Mouse (Mus musculus) skeletal muscle tissue, adult 2 months (tissue): Measurements from ENCODE around the gene Nmral1.
"Not testable (repeated sequence)": the region's sequence is repeated elsewhere in the genome, so short reads cannot be mapped to it uniquely, and the experiment has no call there.

Experiments
- DNase-seq: peaks from one replicate; pipeline ENCODE4 v3.0.0-alpha.2; 2012; ENCODE audit warnings: low read depth, low spot score

The Nmral1 gene

DNA sequence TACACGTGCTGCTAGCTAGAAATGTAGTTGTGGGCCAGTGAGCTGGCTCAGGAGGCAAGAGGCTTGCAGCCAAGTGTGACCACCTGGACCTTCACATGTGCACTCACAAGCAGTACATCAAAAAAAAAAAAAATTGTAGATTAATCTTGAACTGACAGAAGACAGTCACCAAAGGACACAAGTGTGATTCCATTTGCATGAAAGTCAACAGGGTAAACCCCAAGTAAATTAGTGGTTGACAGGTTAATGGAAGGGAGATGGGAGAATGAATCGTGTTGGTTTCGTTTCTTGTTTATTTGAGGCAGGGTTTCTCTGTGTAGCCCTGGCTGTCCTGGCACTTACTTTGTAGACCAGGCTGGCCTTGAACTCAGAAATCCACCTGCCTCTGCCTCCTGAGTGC lies 1.3 kb downstream of the Nmral1 start:
- no peak for DNase-seq

DNA sequence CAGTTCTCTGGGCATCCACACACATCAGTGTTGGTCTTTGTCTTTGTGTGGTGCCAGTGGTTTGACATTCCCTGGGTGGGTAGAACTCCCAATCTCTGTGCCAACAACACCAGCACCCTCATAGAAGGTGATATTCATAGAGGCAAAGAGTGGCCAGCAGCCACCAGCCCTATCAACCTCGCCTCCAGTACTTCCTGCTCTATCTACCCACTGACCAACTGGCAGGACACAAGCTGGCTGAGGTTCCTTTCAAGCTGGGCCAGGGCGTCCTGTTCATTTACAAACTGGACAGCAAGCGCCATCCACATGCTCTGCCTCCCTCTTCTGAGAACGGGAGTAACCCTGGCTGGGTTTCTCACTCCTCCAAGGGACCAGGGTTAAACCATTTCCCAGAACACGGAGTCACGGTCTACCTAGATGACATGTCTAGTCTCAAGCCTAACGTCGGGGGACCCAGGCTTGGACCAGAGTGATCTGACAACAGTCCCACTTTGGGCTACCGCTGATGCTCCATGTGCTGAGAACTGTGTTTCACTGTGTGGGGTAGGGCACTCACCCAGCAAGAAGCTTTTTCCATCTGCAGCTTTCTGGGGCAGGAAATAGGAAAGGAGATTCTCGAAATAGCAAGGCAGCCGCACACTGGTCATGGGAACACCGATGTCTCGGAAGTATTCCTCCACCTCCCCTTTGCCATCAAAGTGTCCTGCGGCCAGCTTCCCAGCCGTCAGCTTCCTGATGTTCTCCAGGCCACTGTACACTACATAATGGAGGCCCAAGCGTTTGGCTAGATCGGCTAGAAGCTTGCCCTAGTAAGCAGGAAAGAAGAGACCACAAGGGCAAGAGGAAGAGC lies 5.1 kb downstream of the Nmral1 start:
- DNase-seq: no peak

DNA sequence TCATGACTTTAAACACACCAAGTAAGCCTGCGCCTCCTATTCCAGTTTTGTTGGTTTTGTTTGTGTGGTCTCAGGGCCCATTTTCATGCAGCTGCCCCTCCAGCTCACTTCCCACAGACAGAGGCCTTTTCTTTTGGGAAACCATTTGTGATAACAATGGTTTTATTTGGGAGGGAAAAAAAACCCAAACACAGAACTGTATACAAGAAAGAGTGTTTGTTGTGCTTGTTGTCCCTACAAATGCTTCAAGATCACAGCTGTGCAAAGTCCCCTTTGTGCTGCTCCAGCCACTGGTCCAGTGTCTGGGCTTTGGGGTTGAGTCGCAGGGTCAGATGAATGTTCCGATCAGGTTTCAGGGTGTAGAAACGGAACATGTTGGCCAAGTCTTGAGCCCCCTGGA lies 8.0 kb downstream of the Nmral1 start:
- no peak for DNase-seq

- no peak for DNase-seq
Measured at GRCm38 (mm10) chr16:4705541-4705940, 13.6 kb downstream of the Nmral1 start.

DNA sequence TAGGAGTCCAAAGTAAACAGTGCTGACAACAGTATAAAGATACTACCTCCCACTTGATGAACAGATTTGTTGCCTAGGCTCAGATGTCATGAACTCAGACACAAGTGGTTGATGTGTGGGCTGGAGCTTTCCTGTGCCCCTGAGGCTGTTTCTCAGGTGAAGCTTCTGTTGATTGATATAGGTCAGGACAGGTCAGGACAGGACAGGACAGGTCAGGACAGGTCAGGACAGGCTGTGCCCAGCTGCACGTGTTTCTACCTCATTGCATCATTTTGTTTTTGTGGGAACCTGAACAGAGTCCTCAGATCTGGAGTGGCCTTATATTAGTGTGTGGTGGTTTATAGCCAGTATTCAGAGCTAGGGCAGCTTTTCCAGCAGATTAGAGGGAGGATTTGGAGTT lies 16.5 kb downstream of the Nmral1 start:
- no peak for DNase-seq

DNA sequence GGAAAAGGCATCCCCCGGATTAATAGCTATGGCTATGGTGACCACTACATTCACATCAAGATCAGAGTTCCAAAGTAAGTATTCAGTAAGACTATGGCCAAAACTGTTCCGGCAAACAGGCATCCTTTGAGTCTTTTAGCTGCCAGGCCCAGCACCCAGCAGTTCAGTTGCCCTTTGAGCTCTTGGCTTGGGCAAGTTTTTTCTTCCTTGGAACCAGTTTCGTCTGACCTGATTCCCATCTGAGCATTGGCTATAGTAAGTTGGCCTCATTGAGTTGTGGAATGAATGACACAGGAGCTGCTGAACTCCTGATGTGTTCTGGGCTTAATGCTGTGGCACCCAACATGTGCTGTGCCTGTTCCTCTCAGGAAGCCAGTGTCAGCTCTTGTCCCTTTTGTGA lies 17.9 kb downstream of the Nmral1 start:
- no peak for DNase-seq

DNA sequence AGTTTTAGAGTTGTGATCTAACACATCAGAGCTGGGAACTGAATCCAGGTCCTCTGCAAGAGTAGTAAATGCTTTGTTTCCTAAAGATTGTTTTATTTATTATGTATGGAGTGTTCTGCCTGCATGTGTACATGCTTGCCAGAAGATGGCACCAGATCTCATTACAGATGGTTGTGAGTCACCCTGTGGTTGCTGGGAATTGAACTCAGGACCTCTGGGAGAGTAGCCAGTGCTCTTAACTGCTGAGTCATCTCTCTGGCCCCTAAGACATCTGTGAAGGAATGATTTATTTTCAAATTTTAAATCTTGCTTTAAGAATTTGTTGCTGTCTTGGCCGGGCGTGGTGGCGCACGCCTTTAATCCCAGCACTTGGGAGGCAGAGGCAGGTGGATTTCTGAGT lies 29.8 kb downstream of the Nmral1 start:
- not testable (repeated sequence) for DNase-seq

DNA sequence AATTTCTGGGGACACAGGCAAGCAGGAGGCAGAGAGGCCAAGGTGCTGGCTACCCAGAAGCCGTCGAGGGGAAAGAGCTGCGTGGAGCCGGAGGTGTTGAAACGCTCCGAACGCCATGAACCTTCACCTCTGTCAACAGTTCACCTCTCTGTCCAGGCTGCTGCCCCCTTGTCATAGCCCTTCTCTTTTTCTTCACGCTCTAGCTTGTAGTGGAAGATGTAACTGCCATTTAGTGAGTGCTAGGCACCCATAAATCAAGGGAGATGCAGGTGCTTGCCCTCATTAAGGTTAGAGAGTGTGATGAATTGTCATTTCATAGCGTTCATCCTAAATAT lies 34.7 kb downstream of the Nmral1 start:
- DNase-seq: no peak

DNA sequence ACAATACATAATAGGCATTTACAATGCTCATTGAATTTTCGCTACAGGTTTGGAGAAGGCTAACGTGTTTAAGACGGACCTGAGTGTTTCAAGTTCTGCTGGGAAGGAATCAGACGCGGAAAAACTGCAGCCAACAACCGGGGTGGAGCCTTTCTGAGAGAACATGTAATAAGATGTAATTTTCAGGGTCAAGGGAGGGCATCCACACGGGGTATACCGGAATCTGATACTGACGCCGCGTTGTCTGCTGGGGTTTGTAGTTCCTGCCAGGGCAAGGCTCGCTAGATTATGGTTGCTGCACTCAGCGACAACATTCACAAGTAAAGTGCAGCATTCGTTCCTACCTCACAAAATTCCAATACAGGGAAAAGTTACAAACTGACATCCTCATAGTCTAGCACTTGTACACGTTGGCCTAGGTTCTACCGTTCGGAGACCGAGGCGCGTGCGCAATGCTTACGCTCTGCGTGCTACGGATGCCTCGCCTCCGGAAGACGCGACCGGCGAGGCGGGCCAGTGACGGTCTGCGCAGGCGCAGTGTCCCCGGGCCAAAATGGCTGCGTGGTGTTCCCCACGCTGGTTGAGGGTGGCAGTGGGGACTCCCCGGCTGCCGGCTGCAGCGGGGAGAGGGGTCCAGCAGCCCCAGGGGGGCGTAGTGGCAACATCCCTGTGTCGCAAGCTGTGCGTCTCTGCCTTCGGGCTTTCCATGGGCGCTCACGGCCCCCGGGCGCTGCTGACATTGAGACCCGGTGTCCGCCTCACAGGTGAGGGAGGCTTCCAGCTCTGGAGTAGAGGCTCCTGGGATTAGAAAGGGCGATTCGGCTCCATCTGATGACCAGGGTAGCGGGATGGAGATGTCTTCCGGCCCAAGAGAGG lies 35.3 kb downstream of the Nmral1 start:
- DNase-seq: peak; percentile 94

DNA sequence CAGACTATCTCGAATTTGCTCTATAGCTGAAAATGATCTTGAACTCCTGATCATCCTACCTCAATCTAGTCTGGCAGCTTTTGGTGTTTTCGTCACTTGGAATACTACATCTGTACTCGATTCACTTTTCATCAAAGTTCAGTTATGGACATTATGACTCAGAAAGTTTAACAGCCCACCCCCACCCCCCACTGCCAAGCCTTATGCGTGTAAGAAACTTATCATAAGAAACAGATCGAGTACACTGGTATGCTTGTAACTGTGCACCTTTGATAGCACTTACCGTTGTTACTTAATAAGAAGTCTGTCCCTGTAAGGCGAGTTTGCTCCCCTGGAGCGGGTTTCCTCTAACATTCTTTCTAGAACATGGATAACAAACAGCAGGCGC lies 36.0 kb downstream of the Nmral1 start:
- no peak for DNase-seq

- DNase-seq: no peak
Measured at GRCm38 (mm10) chr16:4682628-4683179, 36.5 kb downstream of the Nmral1 start.

- DNase-seq: not testable (repeated sequence)
Measured at GRCm38 (mm10) chr16:4680922-4681455, 38.2 kb downstream of the Nmral1 start.

DNA sequence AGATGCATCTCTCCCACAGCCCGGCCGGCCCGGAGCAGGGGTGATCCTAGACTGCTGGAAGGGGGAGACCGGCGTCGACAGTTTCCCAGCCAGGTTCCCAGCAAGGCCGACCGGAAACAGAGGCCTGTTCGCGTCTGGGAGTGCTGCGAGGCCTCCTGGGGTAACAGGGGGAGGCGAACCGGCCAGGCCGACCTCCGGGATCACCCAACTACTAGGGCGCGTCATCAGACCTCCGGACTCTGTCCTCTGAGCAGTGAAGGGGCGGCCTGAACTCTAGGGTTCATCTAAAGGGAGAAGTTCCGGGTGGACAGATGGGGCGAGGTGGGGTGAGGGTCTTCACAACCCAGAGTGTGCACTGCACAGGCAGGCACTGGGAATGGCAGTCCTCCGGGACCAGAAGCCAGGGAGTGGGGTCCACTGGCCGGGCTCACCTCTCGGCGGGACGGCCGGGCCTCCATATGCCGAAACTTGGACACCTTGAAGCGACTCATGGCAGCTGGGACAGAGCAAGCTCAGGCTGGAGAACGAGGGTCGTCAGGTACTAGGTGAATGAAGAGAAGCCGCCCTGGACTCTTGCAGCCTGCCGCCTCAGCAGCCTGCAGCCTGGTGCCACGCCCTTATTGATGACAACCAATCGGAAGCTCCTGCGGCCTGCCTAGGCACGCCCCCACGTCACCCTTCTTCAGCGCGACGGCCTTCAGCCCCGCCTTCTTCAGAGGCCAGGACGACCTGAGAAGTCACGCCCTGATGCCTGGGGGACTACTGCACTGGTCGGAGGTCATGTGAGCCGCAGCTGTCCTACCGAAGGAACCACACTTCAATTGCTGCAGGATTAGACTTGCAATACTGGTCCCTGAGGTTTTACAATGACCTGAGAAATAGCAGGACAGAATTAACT lies 39.8 kb downstream of the Nmral1 start, which contains the start of gene Coro7:
Coro7 (minus strand) TSS at position 657 of the 898 bp plus-strand sequence.
- DNase-seq: peak; percentile 95

- DNase-seq: no peak
Measured at GRCm38 (mm10) chr16:4678080-4678479, 41.1 kb downstream of the Nmral1 start.

- DNase-seq: no peak
Measured at GRCm38 (mm10) chr16:4676836-4677235, 42.3 kb downstream of the Nmral1 start.

- no peak for DNase-seq
Measured at GRCm38 (mm10) chr16:4674091-4674490, 45.1 kb downstream of the Nmral1 start.

DNA sequence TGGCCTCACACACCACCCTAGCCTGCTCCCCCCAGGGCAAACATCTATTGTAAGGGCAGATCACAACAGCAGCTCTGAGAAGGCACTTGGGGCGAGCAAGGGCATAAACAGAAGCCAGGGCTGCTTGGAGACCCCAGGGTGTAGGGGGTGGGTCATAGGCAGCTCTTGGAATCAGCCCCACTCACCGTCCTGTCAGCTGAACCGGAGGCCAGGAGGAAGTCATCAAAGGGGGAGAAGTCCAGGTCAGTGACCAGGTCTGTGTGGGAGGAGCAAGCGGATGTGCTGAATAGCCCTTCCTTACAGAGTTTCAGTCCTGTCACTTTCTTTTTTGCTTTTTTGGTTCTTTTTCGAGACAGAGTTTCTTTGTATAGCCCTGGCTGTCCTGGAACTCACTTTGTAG lies 48.8 kb downstream of the Nmral1 start:
- no peak for DNase-seq

DNA sequence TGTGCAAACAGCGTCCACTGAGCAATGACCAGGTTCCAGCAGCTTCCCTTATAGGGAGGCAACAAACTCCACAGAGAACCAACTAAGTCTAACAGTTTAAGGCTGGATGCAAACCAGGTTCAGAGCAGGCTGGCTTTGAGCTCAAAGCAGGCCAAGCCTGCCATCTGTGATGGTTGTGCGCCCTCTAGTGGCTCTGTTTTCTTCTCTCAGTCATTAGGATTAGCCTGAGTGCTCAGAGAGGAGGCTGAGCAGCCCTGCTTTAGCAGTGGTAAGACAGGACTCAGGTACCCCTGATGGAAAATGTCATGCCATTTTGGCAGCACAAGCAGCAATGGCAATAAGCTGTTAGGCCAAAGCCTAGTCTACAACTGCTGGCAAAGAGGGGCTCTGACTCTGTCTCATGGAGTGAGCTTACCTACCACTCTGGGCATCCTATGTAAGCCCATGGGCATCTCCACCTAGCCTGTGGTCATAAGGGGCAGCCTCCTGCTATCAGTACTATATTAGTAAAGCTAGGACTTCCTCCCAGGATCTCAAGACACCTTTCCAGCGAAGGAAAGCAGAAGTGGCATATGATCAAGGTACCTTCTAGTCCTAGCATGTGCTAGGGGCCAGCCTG lies 51.9 kb downstream of the Nmral1 start:
- peak; percentile 82 for DNase-seq

GRCm38 (mm10) chr16:4665726-4666125 lies 53.4 kb downstream of the Nmral1 start:
- DNase-seq: no peak

GRCm38 (mm10) chr16:4663806-4664205 lies 55.4 kb downstream of the Nmral1 start:
- DNase-seq: no peak

GRCm38 (mm10) chr16:4661605-4662004 lies 57.6 kb downstream of the Nmral1 start:
- no peak for DNase-seq
